Mouse (Mus musculus) stomach, embryonic 14.5 days (tissue): ENCODE measurements around the gene Lama1. TPM values are rescaled to one million over a fixed set of nuclear protein-coding genes. Genes with fewer than 3 reads are reported as not detected.
A peak's percentile ranks its signal among the peaks of the same experiment; 100 is the strongest.

Source experiments
- ATAC-seq: fragments of 200-750 bp; cut with Nextera tagmentation; 2 replicates; pipeline ENCODE4 v1.8.0; 2017; ENCODE audit warnings: low read depth, moderate TSS enrichment; ENCODE audit not compliant: insufficient number of reproducible peaks, insufficient read depth, low FRiP score
- H3K27ac ChIP-seq: fragments of 300-500 bp; sonication (generic); 2 replicates; pipeline ENCODE4 v1.5.1; 2014; ENCODE audit warnings: mild to moderate bottlenecking, low read length, moderate library complexity, mixed read lengths
- H3K27me3 ChIP-seq: fragments of 300-500 bp; sonication (generic); 2 replicates; pipeline ENCODE4 v1.6.1; 2014; ENCODE audit warnings: low read length, control low read depth, mixed read lengths; ENCODE audit not compliant: control insufficient read depth, insufficient read depth
- H3K36me3 ChIP-seq: fragments of 300-500 bp; sonication (generic); 2 replicates; pipeline ENCODE4 v1.6.1; 2014; ENCODE audit warnings: mild to moderate bottlenecking, control low read depth, low read length, moderate library complexity, mixed read lengths; ENCODE audit not compliant: control insufficient read depth, insufficient read depth
- H3K4me1 ChIP-seq: fragments of 300-500 bp; sonication (generic); 2 replicates; pipeline ENCODE4 v1.6.1; 2014; ENCODE audit warnings: low read length, control low read depth, mixed read lengths; ENCODE audit not compliant: control insufficient read depth, insufficient read depth
- H3K4me2 ChIP-seq: fragments of 300-500 bp; sonication (generic); replicated peaks from 2 replicates; pipeline ENCODE4 v1.6.1; 2014; ENCODE audit warnings: low read depth, low read length, control low read depth
- H3K4me3 ChIP-seq: fragments of 300-500 bp; sonication (generic); 2 replicates; pipeline ENCODE4 v1.5.1; 2014; ENCODE audit warnings: low read depth, low read length, control low read depth
- H3K9ac ChIP-seq: fragments of 300-500 bp; sonication (generic); replicated peaks from 2 replicates; pipeline ENCODE4 v1.6.1; 2014; ENCODE audit warnings: low read depth, mild to moderate bottlenecking, control low read depth, low read length, moderate library complexity, mixed read lengths
- H3K9me3 ChIP-seq: fragments of 300-500 bp; sonication (generic); 2 replicates; pipeline ENCODE4 v1.6.1; 2016; ENCODE audit warnings: low read depth, low read length, control low read depth; ENCODE audit not compliant: control insufficient read depth
- WGBS: fragments of 180-500 bp; shearing (Covaris S2); extraction: QIAGEN DNeasy Blood & Tissue Kit; methylation state at CpG from one replicate; pipeline ENCODE4 v1.1.7; 2014; 5-methylcytosine and 5-hydroxymethylcytosine counted together
- polyA plus RNA-seq: library from polyadenylated mRNA; unstranded; fragments of >200 nt; fragmentation: Nextera tagmentation; extraction: Ambion mirVana; gene quantifications from 2 replicates; pipeline ENCODE4 v1.2.1, GENCODE M21; 2014

The Lama1 gene
- polyA plus RNA-seq, 1 experiment from 2014 or later = 9.7 TPM

GRCm38 (mm10) chr17:67687505-67687904, 9.6 kb upstream of the Lama1 start:
- Histone ChIP-seq H3K4me1 (peaks cover 2% of the 10 kb centered on the region; the same call in 1 of the 2 replicates), H3K27me3 (no peaks in the 10 kb centered on the region), H3K4me3 (no peak overlapping the region), H3K36me3 (no peaks in the 10 kb centered on the region), H3K4me2 (no peak overlapping the region), H3K9me3 (no peaks in the 10 kb centered on the region), H3K9ac (no peak overlapping the region), H3K27ac (no peak overlapping the region)
- 79% methylated on average over 6 of the region's 6 CpGs for WGBS
- ATAC-seq = no peak

DNA sequence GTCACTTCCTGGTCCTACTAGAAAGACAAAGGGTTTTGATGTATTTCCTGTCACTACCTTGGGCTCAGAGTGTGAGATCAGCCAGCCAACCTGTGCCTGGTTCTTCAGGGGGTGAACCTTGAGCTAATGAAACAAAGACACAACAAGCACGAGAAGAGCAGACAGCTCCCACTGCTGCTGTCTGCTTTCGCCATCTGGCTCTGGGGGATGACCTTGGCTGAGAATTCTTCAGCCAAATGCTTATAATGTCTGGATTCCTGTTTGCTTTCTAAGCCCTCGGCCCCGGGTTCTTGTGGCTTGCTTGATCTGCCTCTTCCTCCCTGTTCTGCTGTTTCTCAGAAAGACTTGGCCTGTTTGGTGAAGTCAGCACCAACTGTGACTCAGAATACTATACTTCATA, 6.4 kb upstream of the Lama1 start:
- H3K9me3 ChIP-seq = no peaks in the 10 kb centered on the region
- no peak overlapping the region for H3K27ac ChIP-seq
- 32% methylated on average over 4 of the region's 4 CpGs for WGBS
- no peaks in the 10 kb centered on the region for H3K27me3 ChIP-seq
- no peak overlapping the region for H3K4me3 ChIP-seq
- ATAC-seq = no peak
- H3K4me2 ChIP-seq = no peak overlapping the region
- peaks cover 5% of the 10 kb centered on the region; the same call in 1 of the 2 replicates for H3K4me1 ChIP-seq
- no peaks in the 10 kb centered on the region for H3K36me3 ChIP-seq
- H3K9ac ChIP-seq = no peak overlapping the region

DNA sequence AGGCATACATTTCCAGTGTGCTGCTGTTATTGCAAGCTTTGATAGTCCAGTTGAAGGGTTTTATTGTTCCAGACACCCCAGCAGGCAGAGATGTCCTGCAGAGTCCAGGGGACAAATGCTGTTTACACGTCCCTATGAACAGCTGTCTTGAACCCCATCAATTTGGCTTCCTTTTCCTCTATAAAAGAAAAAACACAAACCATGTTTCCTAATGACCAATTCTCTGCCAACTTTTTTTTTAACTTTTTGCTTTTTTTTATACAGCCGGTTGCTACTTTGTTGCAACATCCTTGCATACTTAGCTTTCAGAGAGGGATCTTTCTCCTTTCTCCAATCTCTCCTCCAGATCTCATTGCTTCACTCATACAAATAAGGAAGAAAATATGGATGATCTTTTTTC, 4.4 kb upstream of the Lama1 start:
- ATAC-seq = no peak
- no peak overlapping the region for H3K4me2 ChIP-seq
- 57% methylated on average over 2 of the region's 2 CpGs for WGBS
- H3K9me3 ChIP-seq = no peaks in the 10 kb centered on the region
- no peaks in the 10 kb centered on the region for H3K36me3 ChIP-seq
- H3K9ac ChIP-seq = no peak overlapping the region
- H3K4me3 ChIP-seq = no peak overlapping the region
- 0 out of 2 replicates have a peak, but pooled peaks cover 5% of the 10 kb centered on the region for H3K4me1 ChIP-seq
- H3K27me3 ChIP-seq = no peaks in the 10 kb centered on the region
- peak overlapping the region; percentile 62; the same call in 1 of the 2 replicates for H3K27ac ChIP-seq

- H3K4me2 ChIP-seq = no peak overlapping the region
- no peak overlapping the region for H3K4me3 ChIP-seq
- no peak for ATAC-seq
- no peaks in the 10 kb centered on the region for H3K27me3 ChIP-seq
- H3K9ac ChIP-seq = no peak overlapping the region
- H3K36me3 ChIP-seq = no peaks in the 10 kb centered on the region
- WGBS = 59% methylated on average over 2 of the region's 3 CpGs
- no peak overlapping the region for H3K27ac ChIP-seq
- H3K4me1 ChIP-seq = peaks cover 13% of the 10 kb centered on the region; the same call in 1 of the 2 replicates
- no peaks in the 10 kb centered on the region for H3K9me3 ChIP-seq
These were observed 3.2 kb upstream of the Lama1 start for GRCm38 (mm10) chr17:67693861-67694260.

DNA sequence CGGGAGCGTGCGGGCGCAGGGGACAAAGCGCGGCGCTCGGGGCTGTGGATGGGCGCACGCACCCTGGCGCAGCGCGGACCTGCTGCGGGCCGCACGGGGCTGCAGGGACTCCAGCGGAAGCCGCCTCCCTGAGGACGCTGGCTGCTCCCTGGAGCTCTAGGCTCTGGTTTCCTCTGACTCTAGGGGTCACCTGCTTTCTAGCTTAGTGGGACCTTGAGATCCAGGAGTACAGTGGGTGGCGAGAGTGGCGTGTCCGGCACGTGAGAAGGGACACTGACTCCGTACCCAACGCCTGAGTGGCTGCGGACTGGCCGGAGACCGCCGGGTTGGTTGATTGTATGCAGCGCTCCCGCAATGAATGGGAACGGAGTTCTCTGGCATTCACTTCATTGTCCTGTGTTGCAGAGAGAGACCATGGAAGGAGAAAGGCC, 417 bp downstream of the Lama1 start:
- H3K4me1 ChIP-seq = peaks cover 13% of the 10 kb centered on the region; the same call in 1 of the 2 replicates
- no peak overlapping the region for H3K27ac ChIP-seq
- peak overlapping the region; percentile 53 for H3K9ac ChIP-seq
- no peaks in the 10 kb centered on the region for H3K36me3 ChIP-seq
- whole genome bisulfite sequencing = 0% methylated on average over 32 of the region's 32 CpGs
- H3K4me3 ChIP-seq = peak overlapping the region; percentile 77
- H3K4me2 ChIP-seq = peak overlapping the region; percentile 95
- ATAC-seq = peak; percentile 59
- no peaks in the 10 kb centered on the region for H3K9me3 ChIP-seq
- H3K27me3 ChIP-seq = no peaks in the 10 kb centered on the region

GRCm38 (mm10) chr17:67698301-67698700, 1.2 kb downstream of the Lama1 start:
- Histone ChIP-seq H3K4me2 (peak overlapping the region; percentile 95), H3K27me3 (no peaks in the 10 kb centered on the region), H3K9me3 (no peaks in the 10 kb centered on the region), H3K9ac (no peak overlapping the region), H3K27ac (no peak overlapping the region), H3K4me3 (peak overlapping the region; percentile 77), H3K4me1 (peaks cover 10% of the 10 kb centered on the region; the same call in 1 of the 2 replicates), H3K36me3 (no peaks in the 10 kb centered on the region)
- WGBS = 4% methylated on average over 13 of the region's 13 CpGs
- ATAC-seq = no peak

DNA sequence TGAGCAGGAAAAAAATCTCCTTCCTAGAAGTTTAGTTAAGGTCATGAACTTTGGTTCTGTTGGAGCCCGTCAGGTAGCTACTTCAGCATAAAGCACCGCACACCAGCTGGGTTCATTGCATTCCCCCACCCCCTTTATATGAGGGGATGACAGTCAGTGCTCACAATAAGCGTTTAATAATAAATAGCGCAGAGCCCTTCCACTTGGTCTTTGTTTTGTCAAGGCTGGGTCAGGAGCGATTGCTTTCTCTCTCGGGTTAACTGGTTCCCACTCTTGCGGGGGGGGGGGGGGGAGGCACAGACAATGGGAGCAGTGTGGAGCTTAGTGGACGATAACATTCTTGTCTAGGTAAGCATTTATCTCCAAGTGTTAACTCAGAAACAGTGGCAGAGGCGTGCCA, 4.7 kb downstream of the Lama1 start:
- no peak for ATAC-seq
- WGBS = 25% methylated on average over 9 of the region's 9 CpGs

DNA sequence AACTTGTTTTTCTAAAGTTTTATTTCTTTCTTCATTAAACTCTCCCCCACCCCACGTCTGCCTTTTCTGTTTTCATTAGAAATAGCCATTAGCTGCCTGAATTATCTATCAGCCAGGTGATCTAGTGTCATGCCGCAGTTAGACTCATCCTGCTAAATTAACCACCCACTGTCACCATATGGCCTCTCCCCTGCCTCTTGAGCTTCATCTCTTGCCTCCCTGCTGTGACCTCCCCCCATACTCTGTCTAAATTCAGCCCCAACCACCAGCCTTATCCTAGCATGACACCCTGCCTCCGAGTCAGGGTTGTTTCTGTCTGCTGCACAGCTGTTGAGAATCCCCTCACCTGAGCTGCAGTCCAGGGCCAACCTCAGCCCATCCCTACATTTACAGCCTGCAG, 5.9 kb downstream of the Lama1 start:
- Histone ChIP-seq H3K4me3 (no peak overlapping the region), H3K4me1 (peaks cover 10% of the 10 kb centered on the region; the same call in 1 of the 2 replicates), H3K4me2 (no peak overlapping the region), H3K27me3 (no peaks in the 10 kb centered on the region), H3K9me3 (no peaks in the 10 kb centered on the region), H3K9ac (no peak overlapping the region), H3K27ac (no peak overlapping the region), H3K36me3 (no peaks in the 10 kb centered on the region)
- 55% methylated on average over 3 of the region's 3 CpGs for WGBS
- no peak for ATAC-seq

More for the DNA sequence above, 4.7 kb downstream of the Lama1 start:
- no peak overlapping the region for H3K27ac ChIP-seq
- no peaks in the 10 kb centered on the region for H3K9me3 ChIP-seq
- no peaks in the 10 kb centered on the region for H3K36me3 ChIP-seq
- H3K4me3 ChIP-seq = no peak overlapping the region
- H3K4me1 ChIP-seq = peaks cover 10% of the 10 kb centered on the region; the same call in 1 of the 2 replicates
- H3K27me3 ChIP-seq = no peaks in the 10 kb centered on the region
- no peak overlapping the region for H3K9ac ChIP-seq
- no peak overlapping the region for H3K4me2 ChIP-seq
